Mouse (Mus musculus) heart, embryonic 15.5 days (tissue): ENCODE results near the gene Alox12. TPM values are rescaled to one million over a fixed set of nuclear protein-coding genes. Genes with fewer than 3 reads are reported as not detected.

ENCODE experiments used
- ATAC-seq: fragments of 200-750 bp; cut with Nextera tagmentation; replicated peaks from 2 replicates; pipeline ENCODE4 v1.8.0; 2017; ENCODE audit warnings: low read depth, moderate TSS enrichment; ENCODE audit not compliant: insufficient number of reproducible peaks, insufficient read depth, low FRiP score
- H3K27ac ChIP-seq: fragments of 300-500 bp; sonication (generic); 2 replicates; pipeline ENCODE4 v1.5.1; 2015; ENCODE audit warnings: mild to moderate bottlenecking, inconsistent platforms
- H3K27me3 ChIP-seq: fragments of 300-500 bp; sonication (generic); 2 replicates; pipeline ENCODE4 v1.6.1; 2015; ENCODE audit warnings: inconsistent platforms
- H3K36me3 ChIP-seq: fragments of 300-500 bp; sonication (generic); 2 replicates; pipeline ENCODE4 v1.6.1; 2015; ENCODE audit warnings: mild to moderate bottlenecking, inconsistent platforms
- H3K4me1 ChIP-seq: fragments of 300-500 bp; sonication (generic); replicated peaks from 2 replicates; pipeline ENCODE4 v1.6.1; 2015; ENCODE audit warnings: inconsistent platforms
- H3K4me2 ChIP-seq: fragments of 300-500 bp; sonication (generic); 2 replicates; pipeline ENCODE4 v1.6.1; 2015; ENCODE audit warnings: inconsistent platforms, mild to moderate bottlenecking, moderate library complexity
- H3K4me3 ChIP-seq: fragments of 300-500 bp; sonication (generic); 2 replicates; pipeline ENCODE4 v1.5.1; 2015; ENCODE audit warnings: mild to moderate bottlenecking, inconsistent platforms
- H3K9ac ChIP-seq: fragments of 300-500 bp; sonication (generic); 2 replicates; pipeline ENCODE4 v1.6.1; 2015; ENCODE audit warnings: mild to moderate bottlenecking, inconsistent platforms
- H3K9me3 ChIP-seq: fragments of 300-500 bp; sonication (generic); replicated peaks from 2 replicates; pipeline ENCODE4 v1.6.1; 2016; ENCODE audit warnings: inconsistent platforms
- WGBS: fragments of 180-500 bp; shearing (Covaris S2); methylation state at CpG from one replicate; pipeline ENCODE4 v1.1.7; 2015; ENCODE audit warnings: mixed read lengths; 5-methylcytosine and 5-hydroxymethylcytosine counted together
- polyA plus RNA-seq: library from polyadenylated mRNA; unstranded; fragments of >200 nt; fragmentation: Nextera tagmentation; extraction: Ambion mirVana; gene quantifications from 2 replicates; pipeline ENCODE4 v1.2.1, GENCODE M21; 2015

Gene Alox12
- polyA plus RNA-seq, 1 experiment from 2014 or later: 4.1 TPM

DNA sequence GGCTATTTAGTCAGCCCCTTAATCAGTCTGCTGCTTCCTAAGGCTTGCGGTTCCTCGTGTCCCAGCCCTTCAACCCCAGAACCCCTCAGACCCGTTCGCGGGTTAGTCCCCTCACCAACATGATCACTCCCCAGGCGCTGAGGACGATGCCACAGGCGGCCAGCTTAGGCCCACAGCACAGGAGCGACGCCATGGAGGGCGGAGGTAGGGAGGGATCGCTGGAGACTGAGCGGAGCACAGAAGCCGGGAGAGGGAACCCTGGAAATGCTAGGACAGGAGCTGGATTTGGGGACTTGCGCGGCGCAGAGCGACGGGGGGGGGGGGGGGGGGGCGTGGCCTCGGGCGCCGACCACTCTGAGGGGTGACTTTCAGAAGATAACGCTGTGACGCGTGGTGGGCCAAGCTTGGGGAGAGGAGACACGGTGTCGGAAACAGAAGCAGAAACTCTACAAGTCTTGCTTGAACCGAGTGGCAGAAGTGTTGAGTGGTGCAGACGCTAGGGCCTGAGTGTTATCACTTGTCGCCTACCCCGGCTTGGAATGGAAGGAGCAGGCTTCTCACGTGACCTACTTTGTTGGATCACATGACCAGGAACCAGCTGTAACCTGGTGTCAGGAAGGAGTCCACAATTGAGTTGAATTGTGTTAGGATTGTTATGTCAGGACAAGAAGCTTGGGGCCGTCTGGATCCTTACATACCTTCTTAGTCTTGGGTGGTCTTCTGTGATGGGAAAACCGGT lies 15.4 kb downstream of the Alox12 start, which contains the start of the genes Gm21988 and Rnasek:
Gene Gm21988, minus strand, starts transcription at position 290 of the 739 bp plus-strand sequence.
Gene Rnasek, minus strand, starts transcription at position 302 of the 739 bp plus-strand sequence.
- H3K27ac ChIP-seq: peak within 1 kb of the TSS; percentile 93
- 0 out of 2 replicates have a peak, but pooled peaks cover 3% of the 10 kb centered on the region for H3K27me3 ChIP-seq
- ATAC-seq: peak; percentile 33
- peak within 1 kb of the TSS; percentile 90 for H3K4me2 ChIP-seq
- under 1% methylated on average over 26 of the region's 35 CpGs for WGBS
- H3K4me3 ChIP-seq: peak within 1 kb of the TSS; percentile 93
- H3K9me3 ChIP-seq: no peaks in the 10 kb centered on the region
- H3K36me3 ChIP-seq: peaks cover 11% of the 10 kb centered on the region; the same call in 1 of the 2 replicates
- peak within 1 kb of the TSS; percentile 94 for H3K9ac ChIP-seq
- H3K4me1 ChIP-seq: peaks cover 27% of the 10 kb centered on the region

DNA sequence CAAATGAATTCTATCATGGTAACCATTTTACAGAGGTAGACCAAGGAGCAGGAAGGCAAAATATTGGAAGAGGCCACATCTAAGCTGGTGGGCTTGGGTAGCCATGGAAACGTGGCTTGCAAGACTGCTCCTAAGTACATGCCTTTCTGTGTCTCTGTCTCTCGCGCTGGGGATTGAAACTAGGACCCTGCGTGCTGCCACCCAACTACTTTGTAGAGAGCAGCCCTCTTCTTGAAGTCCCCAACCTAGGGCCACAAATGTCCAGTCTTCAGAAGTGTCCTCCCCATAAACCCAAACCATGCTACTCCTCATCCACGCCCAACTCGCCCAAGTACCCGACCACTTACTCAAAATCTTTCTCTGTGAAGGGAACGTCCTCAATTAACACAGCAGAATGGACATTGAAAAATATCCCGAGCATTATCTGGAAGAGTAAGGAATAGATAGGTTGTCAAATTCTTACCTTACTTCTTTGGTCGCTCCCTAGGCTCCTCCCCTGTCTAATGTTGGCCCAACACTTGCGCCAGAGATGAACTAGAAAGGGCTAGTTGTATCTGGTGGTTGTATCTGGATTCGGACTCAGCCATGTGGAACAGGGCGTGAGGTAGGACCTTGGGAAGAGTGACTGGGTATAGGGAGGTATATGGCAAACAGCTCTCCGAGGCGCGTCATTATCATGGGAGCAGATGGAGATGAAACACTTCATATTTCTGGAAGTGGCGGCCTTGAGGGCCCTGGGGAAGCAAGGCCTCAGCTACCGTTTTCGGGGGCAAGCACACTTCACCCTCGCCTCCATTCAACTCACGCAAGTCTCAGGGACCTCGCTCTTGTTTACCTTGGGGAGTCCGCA lies 16.3 kb downstream of the Alox12 start:
- Histone ChIP-seq H3K9me3 (no peaks in the 10 kb centered on the region), H3K27ac (peak overlapping the region; percentile 93), H3K9ac (peak overlapping the region; percentile 94), H3K27me3 (no peaks in the 10 kb centered on the region), H3K4me3 (peak overlapping the region; percentile 93), H3K36me3 (peaks cover 13% of the 10 kb centered on the region; the same call in 1 of the 2 replicates), H3K4me2 (peak overlapping the region; percentile 90), H3K4me1 (peaks cover 32% of the 10 kb centered on the region)
- 11% methylated on average over 23 of the region's 23 CpGs for WGBS
- ATAC-seq: no peak

DNA sequence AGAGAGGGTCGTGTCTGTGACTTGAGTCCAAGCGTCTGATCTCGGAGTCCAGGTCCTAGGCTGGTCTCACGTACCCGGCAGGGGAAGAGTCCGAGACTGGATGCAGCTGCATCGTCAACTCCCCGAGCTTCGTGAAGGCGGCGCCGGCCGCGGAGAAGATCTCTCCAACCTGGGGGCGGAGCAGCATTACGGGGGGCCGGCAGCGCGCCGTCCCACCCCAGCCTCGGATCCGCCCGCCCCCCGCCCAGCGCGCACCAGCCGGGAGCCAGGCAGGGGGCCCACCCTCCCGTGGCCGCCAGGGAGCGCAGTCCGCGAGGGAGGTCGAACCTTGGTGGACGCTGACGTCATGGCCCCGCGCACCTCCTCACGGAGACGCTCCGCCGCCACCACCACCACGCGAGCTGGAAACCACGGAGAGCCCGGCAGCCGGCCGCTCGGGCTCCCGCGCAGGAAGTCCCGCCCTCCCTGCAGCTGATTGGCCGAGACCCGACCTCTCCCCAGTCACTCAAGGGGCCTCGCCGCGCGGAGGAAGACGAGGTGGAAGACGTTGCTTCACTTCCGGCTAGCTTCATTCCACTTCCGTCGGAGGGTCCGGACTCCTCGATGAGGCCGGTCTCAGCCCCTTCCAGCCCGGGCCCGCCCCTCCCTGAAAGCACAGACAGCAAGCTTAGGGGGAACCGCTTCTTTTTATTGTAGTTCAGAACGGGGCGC lies 17.5 kb downstream of the Alox12 start, which contains the start of gene 0610010K14Rik:
Gene 0610010K14Rik, minus strand, starts transcription at position 458 of the 711 bp plus-strand sequence.
- peak within 1 kb of the TSS; percentile 93 for H3K27ac ChIP-seq
- H3K4me3 ChIP-seq: peak within 1 kb of the TSS; percentile 93
- ATAC-seq: peak; percentile 92
- no peaks in the 10 kb centered on the region for H3K27me3 ChIP-seq
- peak within 1 kb of the TSS; percentile 94 for H3K9ac ChIP-seq
- H3K4me2 ChIP-seq: peak within 1 kb of the TSS; percentile 90
- WGBS: 1% methylated on average over 58 of the region's 70 CpGs
- H3K9me3 ChIP-seq: no peaks in the 10 kb centered on the region
- peaks cover 13% of the 10 kb centered on the region; the same call in 1 of the 2 replicates for H3K36me3 ChIP-seq
- H3K4me1 ChIP-seq: peaks cover 39% of the 10 kb centered on the region

DNA sequence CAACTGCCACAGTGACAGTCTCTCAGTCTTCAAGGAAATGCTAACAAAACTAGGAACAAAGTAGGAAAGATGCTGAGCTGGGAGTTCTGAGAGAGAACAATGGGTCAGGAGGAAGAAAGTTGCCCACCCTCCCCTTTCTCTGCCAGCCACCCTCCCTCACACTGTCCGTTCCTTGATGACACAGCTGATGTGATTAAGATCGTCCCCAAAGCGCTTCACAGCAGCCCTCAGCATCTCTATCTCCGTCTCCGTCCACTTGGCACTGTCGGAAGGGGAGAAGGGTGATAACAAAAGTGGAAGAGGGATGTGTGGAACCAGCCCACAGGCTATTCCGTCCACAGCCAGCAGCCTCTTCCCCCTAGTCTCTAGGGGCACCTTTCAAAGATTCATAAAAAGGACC lies 18.4 kb downstream of the Alox12 start:
- ATAC-seq: no peak
- Histone ChIP-seq H3K4me3 (peak overlapping the region; percentile 93), H3K27me3 (no peaks in the 10 kb centered on the region), H3K9ac (peak overlapping the region; percentile 78), H3K4me2 (peak overlapping the region; percentile 90), H3K27ac (peak overlapping the region; percentile 93), H3K36me3 (peaks cover 13% of the 10 kb centered on the region; the same call in 1 of the 2 replicates), H3K4me1 (peaks cover 43% of the 10 kb centered on the region), H3K9me3 (no peaks in the 10 kb centered on the region)
- WGBS: 19% methylated on average over 7 of the region's 7 CpGs

DNA sequence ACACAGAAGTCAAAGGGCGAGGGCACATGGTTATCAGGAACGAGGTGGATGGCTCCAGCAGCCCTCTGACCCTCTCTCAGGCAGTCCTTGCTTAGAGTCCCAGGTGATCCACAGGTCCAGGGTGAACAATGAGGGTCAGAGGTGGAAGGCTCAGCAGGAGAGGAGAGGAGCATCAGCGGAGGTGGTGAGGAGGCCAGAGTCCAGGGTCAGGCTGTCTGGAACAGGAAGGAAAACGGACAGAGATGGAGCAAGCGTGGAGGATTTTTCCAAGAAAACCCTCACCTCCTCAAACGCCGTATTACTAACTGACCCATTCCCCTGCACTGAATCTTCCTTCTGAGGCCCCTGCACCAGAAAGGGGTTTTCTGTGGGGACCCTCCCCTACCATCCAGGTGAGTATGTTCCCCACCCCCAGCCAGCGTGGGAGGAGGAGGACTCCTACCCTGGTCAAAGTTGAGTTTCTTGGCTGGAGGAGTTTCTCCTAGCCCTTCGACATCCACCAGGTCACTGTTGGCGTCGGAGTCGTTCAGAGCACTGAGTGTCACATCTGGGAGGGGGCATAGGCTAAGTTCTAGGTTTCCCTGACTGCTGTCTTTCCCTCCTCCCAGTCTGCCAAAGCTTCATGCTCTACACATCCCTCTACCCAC lies 19.8 kb downstream of the Alox12 start:
- 91% methylated on average over 12 of the region's 12 CpGs for WGBS
- Histone ChIP-seq H3K9ac (no peak overlapping the region), H3K4me2 (no peak overlapping the region), H3K27ac (no peak overlapping the region), H3K36me3 (peaks cover 13% of the 10 kb centered on the region; the same call in 1 of the 2 replicates), H3K4me1 (peaks cover 40% of the 10 kb centered on the region), H3K27me3 (no peaks in the 10 kb centered on the region), H3K4me3 (no peak overlapping the region), H3K9me3 (no peaks in the 10 kb centered on the region)
- no peak for ATAC-seq

DNA sequence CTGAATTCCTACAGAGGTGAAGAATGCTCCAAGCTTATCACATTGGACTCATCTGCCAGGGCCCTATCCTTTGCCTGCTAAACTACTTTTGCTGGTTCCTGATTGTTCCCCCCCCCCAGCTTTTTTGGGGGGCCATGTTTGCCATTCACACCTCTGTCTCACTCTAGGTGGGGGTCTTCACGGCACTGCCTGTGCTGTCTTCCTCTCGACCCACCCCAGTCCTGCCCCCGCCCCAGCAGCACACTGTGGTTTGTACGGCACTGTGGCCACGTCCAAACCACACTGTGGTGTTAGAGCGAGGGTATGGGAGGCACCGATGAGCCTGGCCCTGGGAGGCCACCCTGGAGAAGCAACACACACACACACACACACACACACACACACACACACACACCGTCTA lies 20.7 kb downstream of the Alox12 start:
- Histone ChIP-seq H3K9ac (no peak overlapping the region), H3K36me3 (peaks cover 13% of the 10 kb centered on the region; the same call in 1 of the 2 replicates), H3K4me3 (no peak overlapping the region), H3K27me3 (peaks cover 9% of the 10 kb centered on the region), H3K9me3 (no peaks in the 10 kb centered on the region), H3K27ac (peak overlapping the region; percentile 22; the same call in 1 of the 2 replicates), H3K4me1 (peaks cover 46% of the 10 kb centered on the region), H3K4me2 (no peak overlapping the region)
- 76% methylated on average over 8 of the region's 8 CpGs for WGBS
- ATAC-seq: no peak

DNA sequence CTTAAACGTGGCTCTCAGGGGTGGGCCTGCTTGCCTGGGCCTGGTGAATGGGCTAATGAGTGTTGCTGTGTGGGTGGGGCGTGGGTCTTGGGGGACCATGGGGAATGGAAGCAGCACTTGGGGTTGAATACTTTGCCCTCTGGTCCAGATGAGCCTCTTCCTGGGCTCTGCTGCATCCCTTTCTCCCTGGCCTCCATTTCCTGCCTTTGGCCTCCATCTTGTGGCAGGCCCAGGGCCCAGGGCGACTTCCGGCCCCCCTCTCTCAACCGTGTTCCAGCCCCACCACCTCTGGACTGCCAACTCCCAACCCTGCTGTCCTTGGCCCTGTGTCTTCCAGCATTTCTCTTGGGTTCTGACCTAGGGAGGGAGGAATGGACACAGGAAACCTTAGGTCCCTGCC lies 21.1 kb downstream of the Alox12 start:
- Histone ChIP-seq H3K27ac (peak overlapping the region; percentile 22; the same call in 1 of the 2 replicates), H3K9ac (no peak overlapping the region), H3K4me3 (no peak overlapping the region), H3K36me3 (peaks cover 13% of the 10 kb centered on the region; the same call in 1 of the 2 replicates), H3K9me3 (no peaks in the 10 kb centered on the region), H3K4me1 (peaks cover 50% of the 10 kb centered on the region), H3K4me2 (no peak overlapping the region), H3K27me3 (peaks cover 13% of the 10 kb centered on the region)
- WGBS: 67% methylated on average over 5 of the region's 5 CpGs
- ATAC-seq: no peak

DNA sequence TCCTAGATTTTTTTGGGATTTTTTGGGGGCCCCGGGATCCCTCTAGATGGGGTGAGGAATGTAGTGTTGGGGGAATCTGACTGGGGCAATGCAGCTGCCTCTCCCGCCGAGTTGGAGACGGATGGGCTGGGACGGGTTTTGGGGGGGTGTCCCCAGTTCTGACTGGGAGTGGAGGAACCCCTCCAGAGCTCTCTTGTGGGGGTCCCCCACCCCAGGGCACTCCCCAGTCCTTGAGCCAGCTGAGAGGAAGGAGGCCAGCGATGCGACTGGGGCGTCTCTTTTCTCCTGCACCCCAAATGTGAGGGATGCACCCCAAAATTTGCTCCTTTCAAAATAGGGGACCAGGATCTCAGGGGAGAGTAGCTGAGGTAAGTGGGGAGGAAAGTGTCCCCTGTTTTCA lies 22.1 kb downstream of the Alox12 start:
- Histone ChIP-seq H3K27me3 (peaks cover 22% of the 10 kb centered on the region), H3K4me1 (peaks cover 49% of the 10 kb centered on the region), H3K9me3 (no peaks in the 10 kb centered on the region), H3K27ac (peak overlapping the region; percentile 60; the same call in 1 of the 2 replicates), H3K9ac (peak overlapping the region; percentile 49), H3K4me2 (peak overlapping the region; percentile 67), H3K36me3 (peaks cover 13% of the 10 kb centered on the region; the same call in 1 of the 2 replicates), H3K4me3 (peak overlapping the region; percentile 54)
- 35% methylated on average over 8 of the region's 8 CpGs for WGBS
- ATAC-seq: no peak

DNA sequence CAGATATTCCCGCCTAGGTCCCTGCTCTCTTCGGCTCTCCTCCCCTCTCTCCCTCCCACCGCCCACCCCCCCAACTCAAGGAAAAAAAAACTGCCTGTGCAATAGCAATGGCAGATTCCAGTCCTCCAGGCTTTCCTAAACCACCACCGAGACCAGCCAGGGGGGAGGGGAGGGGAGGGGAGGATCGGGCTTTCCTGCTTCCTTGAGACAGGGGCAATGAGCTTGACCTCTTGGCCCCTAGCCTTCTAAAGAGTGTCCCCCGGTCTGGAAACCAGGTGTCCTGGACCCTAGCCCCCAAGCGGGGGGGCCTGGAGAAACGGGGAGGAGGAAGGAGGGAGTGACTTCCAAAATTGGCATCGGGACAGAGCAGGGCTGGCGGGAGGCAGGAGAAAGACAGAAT lies 22.6 kb downstream of the Alox12 start:
- H3K9ac ChIP-seq: peak overlapping the region; percentile 49
- WGBS: 3% methylated on average over 9 of the region's 10 CpGs
- peak overlapping the region; percentile 67 for H3K4me2 ChIP-seq
- no peaks in the 10 kb centered on the region for H3K9me3 ChIP-seq
- ATAC-seq: no peak
- H3K4me3 ChIP-seq: peak overlapping the region; percentile 54
- H3K27me3 ChIP-seq: peaks cover 27% of the 10 kb centered on the region
- H3K27ac ChIP-seq: peak overlapping the region; percentile 60; the same call in 1 of the 2 replicates
- peaks cover 13% of the 10 kb centered on the region; the same call in 1 of the 2 replicates for H3K36me3 ChIP-seq
- H3K4me1 ChIP-seq: peaks cover 54% of the 10 kb centered on the region

DNA sequence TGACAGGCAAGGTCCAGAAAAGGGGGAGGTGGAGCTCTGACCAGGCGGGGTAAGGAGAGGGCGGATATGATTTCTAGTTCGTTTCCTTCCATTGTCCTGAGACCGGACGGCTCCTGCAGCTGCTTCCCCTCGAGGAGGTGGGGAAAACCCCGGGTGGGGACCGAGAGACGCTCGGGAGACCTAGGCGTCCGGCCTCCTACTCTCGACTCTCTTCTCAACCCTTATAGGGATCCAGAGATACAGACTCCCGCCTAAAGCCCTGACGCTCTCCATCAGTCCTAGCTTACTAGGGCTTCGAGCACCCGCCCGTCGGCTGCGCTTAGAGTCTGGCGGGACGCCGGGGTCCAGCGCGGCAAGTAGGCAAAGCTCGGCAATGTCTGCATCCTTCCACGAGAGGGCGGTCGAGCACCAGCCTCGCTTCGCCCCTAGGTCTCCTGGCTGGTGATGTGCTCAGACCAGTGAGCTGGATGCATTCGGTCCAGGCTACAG lies 24.9 kb downstream of the Alox12 start:
- H3K4me3 ChIP-seq: peak overlapping the region; percentile 49
- H3K4me1 ChIP-seq: peaks cover 58% of the 10 kb centered on the region
- peaks cover 7% of the 10 kb centered on the region; the same call in 1 of the 2 replicates for H3K36me3 ChIP-seq
- peaks cover 49% of the 10 kb centered on the region for H3K27me3 ChIP-seq
- peak; percentile 72 for ATAC-seq
- peak overlapping the region; percentile 60 for H3K4me2 ChIP-seq
- H3K9me3 ChIP-seq: no peaks in the 10 kb centered on the region
- under 1% methylated on average over 32 of the region's 32 CpGs for WGBS
- H3K9ac ChIP-seq: peak overlapping the region; percentile 18; the same call in 1 of the 2 replicates
- H3K27ac ChIP-seq: peak overlapping the region; percentile 86
